ENCODE assay signal across 8 mouse cellular contexts in the genomic region with DNA sequence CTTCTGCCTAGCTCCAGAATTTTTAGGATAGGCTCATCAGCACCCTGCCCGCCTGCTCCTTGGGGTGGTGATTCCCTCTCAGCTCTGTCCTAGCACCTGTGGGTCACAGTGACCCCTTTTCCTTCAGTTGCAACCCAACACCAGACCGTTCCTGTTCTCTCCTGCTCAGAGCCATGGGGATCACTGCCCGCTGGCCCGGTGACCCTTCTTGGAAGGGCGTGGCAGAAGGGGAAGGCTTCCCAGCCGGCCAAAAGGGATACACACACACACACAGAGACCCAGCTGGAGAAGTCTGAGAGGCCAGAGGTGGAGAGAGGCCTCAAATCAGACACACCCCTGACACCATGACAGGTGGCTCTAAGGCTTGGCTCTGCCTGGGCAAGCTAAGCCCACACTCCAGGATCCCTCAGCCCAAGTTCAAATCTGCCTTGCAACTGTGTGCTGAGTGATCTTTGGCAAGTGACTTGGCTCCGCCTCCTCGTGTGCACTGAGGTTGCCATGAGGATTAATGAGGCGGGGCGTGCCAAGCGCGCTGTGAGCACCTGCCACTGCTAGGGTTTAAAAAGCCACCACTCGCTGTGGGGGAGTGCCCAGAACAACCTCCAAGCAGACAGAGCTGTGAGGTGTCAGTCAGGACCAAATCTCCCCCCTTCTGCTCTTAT. TPM values are rescaled to one million over a fixed set of nuclear protein-coding genes. Genes with fewer than 3 reads are reported as not detected.
DNase-seq lines count a peak whose midpoint lies in the region; ATAC-seq and TF ChIP-seq lines count a peak whose summit lies in the region.

No protein-coding gene starts in this region.

- ATAC-seq in heart, embryonic 15.5 days (replicated peaks; ENCODE audit: insufficient number of reproducible peaks, insufficient read depth, low FRiP score, low read depth): peak; percentile 11; the same call in 1 of the 2 replicates
- peak; percentile 84 for ATAC-seq in forebrain, postnatal 0 days
- ATAC-seq in kidney, embryonic 14.5 days (ENCODE audit: low FRiP score, low TSS enrichment): peak; percentile 55
- peak; percentile 30 for ATAC-seq in midbrain, embryonic 15.5 days (replicated peaks)

- no peak for DNase-seq in heart, adult 9 months (ENCODE audit: low spot score in 2 of 2)
- DNase-seq in ES-CJ7 (ENCODE audit: low read depth, low spot score): peak; percentile 68
- peak; percentile 73 for DNase-seq in forebrain, postnatal 0 days
- DNase-seq in thymus, postnatal 14 days: peak; percentile 82
- DNase-seq in left cerebral cortex, postnatal 36 days (ENCODE audit: low spot score in 2 of 2): no peak

- no peak overlapping the region for H3K4me2 ChIP-seq in heart, embryonic 15.5 days
- H3K4me2 ChIP-seq in forebrain, postnatal 0 days (ENCODE audit: low read depth): no peak overlapping the region
- no peak overlapping the region for H3K4me2 ChIP-seq in kidney, embryonic 14.5 days (replicated peaks; ENCODE audit: low read depth, low read length)
- no peak overlapping the region for H3K4me2 ChIP-seq in midbrain, embryonic 15.5 days

- no peak overlapping the region for H3K4me3 ChIP-seq in heart, embryonic 15.5 days
- no peak overlapping the region for H3K4me3 ChIP-seq in forebrain, postnatal 0 days (ENCODE audit: low read depth, low read length)
- no peak overlapping the region for H3K4me3 ChIP-seq in kidney, embryonic 14.5 days (ENCODE audit: low read length)
- H3K4me3 ChIP-seq in midbrain, embryonic 15.5 days: no peak overlapping the region

- H3K27me3 ChIP-seq in heart, embryonic 15.5 days: no peaks in the 10 kb centered on the region
- no peaks in the 10 kb centered on the region for H3K27me3 ChIP-seq in forebrain, postnatal 0 days (ENCODE audit: insufficient read depth, low read length)
- H3K27me3 ChIP-seq in kidney, embryonic 14.5 days (ENCODE audit: control insufficient read depth, insufficient read depth, low read length): no peaks in the 10 kb centered on the region
- H3K27me3 ChIP-seq in midbrain, embryonic 15.5 days (replicated peaks): no peaks in the 10 kb centered on the region

- intact Hi-C loops in left cerebral cortex, postnatal 36 days (cut with DNase I): no loop called here

- WGBS in heart, embryonic 15.5 days: 34% methylated on average over 13 of the region's 13 CpGs
- 20% methylated on average over 13 of the region's 13 CpGs for WGBS in forebrain, postnatal 0 days
- WGBS in kidney, embryonic 14.5 days: 18% methylated on average over 13 of the region's 13 CpGs
- whole genome bisulfite sequencing in midbrain, embryonic 15.5 days: 19% methylated on average over 13 of the region's 13 CpGs

- H3K27ac ChIP-seq in heart, embryonic 15.5 days: no peak overlapping the region
- no peak overlapping the region for H3K27ac ChIP-seq in forebrain, postnatal 0 days (ENCODE audit: low read depth, low read length)
- H3K27ac ChIP-seq in kidney, embryonic 14.5 days (ENCODE audit: low read depth, low read length): no peak overlapping the region
- H3K27ac ChIP-seq in midbrain, embryonic 15.5 days: no peak overlapping the region

- H3K9me3 ChIP-seq in heart, embryonic 15.5 days (replicated peaks): no peaks in the 10 kb centered on the region
- no peaks in the 10 kb centered on the region for H3K9me3 ChIP-seq in forebrain, postnatal 0 days (ENCODE audit: low read length)
- no peaks in the 10 kb centered on the region for H3K9me3 ChIP-seq in kidney, embryonic 14.5 days (ENCODE audit: control insufficient read depth, low read length)
- H3K9me3 ChIP-seq in midbrain, embryonic 15.5 days: no peaks in the 10 kb centered on the region

- TF ChIP-seq CTCF in forebrain, postnatal 0 days (IDR thresholded peaks at IDR 0.05; ENCODE audit: low read depth): no peak

- H3K36me3 ChIP-seq in heart, embryonic 15.5 days: no peaks in the 10 kb centered on the region
- no peaks in the 10 kb centered on the region for H3K36me3 ChIP-seq in forebrain, postnatal 0 days (ENCODE audit: insufficient read depth)
- no peaks in the 10 kb centered on the region for H3K36me3 ChIP-seq in kidney, embryonic 14.5 days (ENCODE audit: control insufficient read depth, insufficient read depth, low read length)
- no peaks in the 10 kb centered on the region for H3K36me3 ChIP-seq in midbrain, embryonic 15.5 days (replicated peaks)

- H3K9ac ChIP-seq in heart, embryonic 15.5 days: no peak overlapping the region
- no peak overlapping the region for H3K9ac ChIP-seq in forebrain, postnatal 0 days
- H3K9ac ChIP-seq in kidney, embryonic 14.5 days (ENCODE audit: low read depth, low read length): no peak overlapping the region
- no peak overlapping the region for H3K9ac ChIP-seq in midbrain, embryonic 15.5 days

- peaks cover 90% of the 10 kb centered on the region for H3K4me1 ChIP-seq in heart, embryonic 15.5 days (replicated peaks)
- peaks cover 11% of the 10 kb centered on the region for H3K4me1 ChIP-seq in forebrain, postnatal 0 days (ENCODE audit: insufficient read depth)
- peaks cover 58% of the 10 kb centered on the region for H3K4me1 ChIP-seq in kidney, embryonic 14.5 days (ENCODE audit: control insufficient read depth, insufficient read depth, low read length)
- peaks cover 55% of the 10 kb centered on the region for H3K4me1 ChIP-seq in midbrain, embryonic 15.5 days

RNA-seq across cellular contexts. Expression of a gene that starts 11.7 kb away (rescaled TPM):
- 4.6 and 5.1 TPM in 2 replicates for polyA plus RNA-seq in heart, embryonic 15.5 days (2015; fragmentation: Nextera tagmentation; extraction: Ambion mirVana)
- total RNA-seq in forebrain, postnatal 0 days (2014; rRNA removed): 6.9 and 8.5 TPM in 2 replicates
- polyA plus RNA-seq in forebrain, postnatal 0 days (2015; fragmentation: Nextera tagmentation; extraction: Ambion mirVana): 2.5 and 3.1 TPM in 2 replicates
- polyA plus RNA-seq in kidney, embryonic 14.5 days (2014; fragmentation: Nextera tagmentation; extraction: Ambion mirVana): 4.9 and 5.8 TPM in 2 replicates
- polyA plus RNA-seq in midbrain, embryonic 15.5 days (2015; fragmentation: Nextera tagmentation; extraction: Ambion mirVana): 4.1 and 4.6 TPM in 2 replicates
- 10 to 100 TPM; 38.2 to 50.7 TPM for total RNA-seq in left cerebral cortex, postnatal 36 days (2021)

RNA-seq across cellular contexts. Expression of a gene that starts 45.9 kb away (rescaled TPM):
- 0.68 and 2.3 TPM in 2 replicates for polyA plus RNA-seq in heart, embryonic 15.5 days (2015; fragmentation: Nextera tagmentation; extraction: Ambion mirVana)
- total RNA-seq in forebrain, postnatal 0 days (2014; rRNA removed): 0.52 TPM in 1 of 2 replicates, not detected in the other
- polyA plus RNA-seq in forebrain, postnatal 0 days (2015; fragmentation: Nextera tagmentation; extraction: Ambion mirVana): 0.44 and 0.45 TPM in 2 replicates
- polyA plus RNA-seq in kidney, embryonic 14.5 days (2014; fragmentation: Nextera tagmentation; extraction: Ambion mirVana): 0.26 TPM in 1 of 2 replicates, not detected in the other
- polyA plus RNA-seq in midbrain, embryonic 15.5 days (2015; fragmentation: Nextera tagmentation; extraction: Ambion mirVana): 0.22 and 1.1 TPM in 2 replicates
- total RNA-seq in left cerebral cortex, postnatal 36 days (2021): not detected

Comparison
In these comparisons a context has a peak if more than half of its experiments do, and no peak if none do; other contexts are left out.
1. ATAC-seq: peak in every context shown above with its lines; median percentile 84 in forebrain, postnatal 0 days; 55 in kidney, embryonic 14.5 days; 30 in midbrain, embryonic 15.5 days; 11 in heart, embryonic 15.5 days.
2. DNase-seq: peak in ES-CJ7 (single experiment), forebrain, postnatal 0 days (single experiment) and thymus, postnatal 14 days (single experiment); none in heart, adult 9 months (0 of 2) and left cerebral cortex, postnatal 36 days (0 of 2).